Mouse (Mus musculus) liver, embryonic 12.5 days (tissue): ENCODE data around the gene Mcrs1. TPM values are rescaled to one million over a fixed set of nuclear protein-coding genes. Genes with fewer than 3 reads are reported as not detected.

Source experiments
- ATAC-seq: fragments of 200-750 bp; cut with Nextera tagmentation; 2 replicates; pipeline ENCODE4 v1.8.0; 2017; ENCODE audit warnings: moderate number of reproducible peaks, mild to moderate bottlenecking, moderate library complexity
- H3K27ac ChIP-seq: fragments of 300-500 bp; sonication (generic); 2 replicates; pipeline ENCODE4 v1.5.1; 2016; ENCODE audit warnings: mild to moderate bottlenecking
- H3K27me3 ChIP-seq: fragments of 300-500 bp; sonication (generic); replicated peaks from 2 replicates; pipeline ENCODE4 v1.6.1; 2016; ENCODE audit warnings: mild to moderate bottlenecking, moderate library complexity
- H3K36me3 ChIP-seq: fragments of 300-500 bp; sonication (generic); 2 replicates; pipeline ENCODE4 v1.6.1; 2016; ENCODE audit warnings: mild to moderate bottlenecking, moderate library complexity
- H3K4me1 ChIP-seq: fragments of 300-500 bp; sonication (generic); 2 replicates; pipeline ENCODE4 v1.6.1; 2016
- H3K4me2 ChIP-seq: fragments of 300-500 bp; sonication (generic); 2 replicates; pipeline ENCODE4 v1.6.1; 2016; ENCODE audit warnings: mild to moderate bottlenecking, moderate library complexity
- H3K4me3 ChIP-seq: fragments of 300-500 bp; sonication (generic); 2 replicates; pipeline ENCODE4 v1.5.1; 2016; ENCODE audit warnings: mild to moderate bottlenecking, moderate library complexity
- H3K9ac ChIP-seq: fragments of 300-500 bp; sonication (generic); 2 replicates; pipeline ENCODE4 v1.6.1; 2016; ENCODE audit warnings: mild to moderate bottlenecking, moderate library complexity
- H3K9me3 ChIP-seq: fragments of 300-500 bp; sonication (generic); replicated peaks from 2 replicates; pipeline ENCODE4 v1.6.1; 2016; ENCODE audit warnings: mild to moderate bottlenecking, moderate library complexity
- WGBS: fragments of 180-500 bp; shearing (Covaris S2); methylation state at CpG from one replicate; pipeline ENCODE4 v1.1.7; 2016; ENCODE audit not compliant: insufficient replicate concordance; 5-methylcytosine and 5-hydroxymethylcytosine counted together
- polyA plus RNA-seq: library from polyadenylated mRNA; unstranded; fragments of >200 nt; fragmentation: Nextera tagmentation; extraction: Ambion mirVana; gene quantifications from 2 replicates; pipeline ENCODE4 v1.2.1, GENCODE M21; 2016

Gene Mcrs1
- polyA plus RNA-seq, 1 experiment from 2014 or later, result 77.0 TPM

- no peaks in the 10 kb centered on the region for H3K9me3 ChIP-seq
- peaks cover 21% of the 10 kb centered on the region for H3K4me1 ChIP-seq
- peak within 1 kb of the TSS; percentile 52 for H3K4me3 ChIP-seq
- peak within 1 kb of the TSS; percentile 73 for H3K4me2 ChIP-seq
- peaks cover 100% of the 10 kb centered on the region for H3K27me3 ChIP-seq
- ATAC-seq, result 0 out of 2 replicates have a peak, but pooled peaks have one; percentile 40
- H3K9ac ChIP-seq, result no peak within 1 kb of the TSS
- WGBS, result 2% methylated on average over 48 of the region's 66 CpGs
- no peak within 1 kb of the TSS for H3K27ac ChIP-seq
- no peaks in the 10 kb centered on the region for H3K36me3 ChIP-seq
These were observed 27.4 kb downstream of the Mcrs1 start, which contains the start of gene Kcnh3 for GRCm38 (mm10) chr15:99224208-99224911. Kcnh3 (plus strand) TSS chr15:99224861.

GRCm38 (mm10) chr15:99223585-99224207 is 28.1 kb downstream of the Mcrs1 start:
- Histone ChIP-seq H3K9me3 (no peaks in the 10 kb centered on the region), H3K4me3 (peak overlapping the region; percentile 52), H3K27ac (no peak overlapping the region), H3K4me1 (peaks cover 21% of the 10 kb centered on the region), H3K27me3 (peaks cover 96% of the 10 kb centered on the region), H3K9ac (no peak overlapping the region), H3K36me3 (no peaks in the 10 kb centered on the region), H3K4me2 (peak overlapping the region; percentile 73)
- ATAC-seq, result no peak
- WGBS, result 3% methylated on average over 46 of the region's 46 CpGs

GRCm38 (mm10) chr15:99222794-99223584 is 28.8 kb downstream of the Mcrs1 start:
- peak overlapping the region; percentile 52 for H3K4me3 ChIP-seq
- H3K27me3 ChIP-seq, result peaks cover 94% of the 10 kb centered on the region
- no peaks in the 10 kb centered on the region for H3K9me3 ChIP-seq
- no peak overlapping the region for H3K9ac ChIP-seq
- H3K4me2 ChIP-seq, result peak overlapping the region; percentile 73
- WGBS, result 8% methylated on average over 18 of the region's 18 CpGs
- H3K4me1 ChIP-seq, result peaks cover 27% of the 10 kb centered on the region
- H3K36me3 ChIP-seq, result no peaks in the 10 kb centered on the region
- ATAC-seq, result no peak
- H3K27ac ChIP-seq, result no peak overlapping the region

GRCm38 (mm10) chr15:99221315-99221952 is 30.3 kb downstream of the Mcrs1 start:
- WGBS, result 19% methylated on average over 8 of the region's 8 CpGs
- H3K36me3 ChIP-seq, result no peaks in the 10 kb centered on the region
- no peak overlapping the region for H3K4me3 ChIP-seq
- no peak overlapping the region for H3K9ac ChIP-seq
- peaks cover 36% of the 10 kb centered on the region for H3K4me1 ChIP-seq
- no peaks in the 10 kb centered on the region for H3K9me3 ChIP-seq
- H3K4me2 ChIP-seq, result no peak overlapping the region
- peaks cover 78% of the 10 kb centered on the region for H3K27me3 ChIP-seq
- no peak overlapping the region for H3K27ac ChIP-seq
- ATAC-seq, result no peak

- Histone ChIP-seq H3K27me3 (peaks cover 40% of the 10 kb centered on the region), H3K36me3 (peaks cover 15% of the 10 kb centered on the region), H3K27ac (no peak overlapping the region), H3K9me3 (peaks cover 5% of the 10 kb centered on the region; the same call in 1 of the 2 replicates), H3K4me1 (peaks cover 24% of the 10 kb centered on the region), H3K9ac (no peak overlapping the region), H3K4me2 (no peak overlapping the region), H3K4me3 (no peak overlapping the region)
- ATAC-seq, result peak; percentile 74
- WGBS, result 70% methylated on average over 4 of the region's 4 CpGs
These were observed 34.1 kb downstream of the Mcrs1 start for GRCm38 (mm10) chr15:99217630-99218029.

- Histone ChIP-seq H3K36me3 (peaks cover 31% of the 10 kb centered on the region), H3K4me3 (no peak overlapping the region), H3K4me1 (peaks cover 20% of the 10 kb centered on the region), H3K9ac (no peak overlapping the region), H3K9me3 (peaks cover 5% of the 10 kb centered on the region; the same call in 1 of the 2 replicates), H3K4me2 (no peak overlapping the region), H3K27ac (peak overlapping the region; percentile 50), H3K27me3 (peaks cover 23% of the 10 kb centered on the region)
- WGBS, result 69% methylated on average over 11 of the region's 11 CpGs
- 0 out of 2 replicates have a peak, but pooled peaks have one; percentile 16 for ATAC-seq
These were observed 35.9 kb downstream of the Mcrs1 start for GRCm38 (mm10) chr15:99215741-99216463.

GRCm38 (mm10) chr15:99214941-99215340 is 36.8 kb downstream of the Mcrs1 start:
- Histone ChIP-seq H3K27ac (no peak overlapping the region), H3K4me2 (no peak overlapping the region), H3K27me3 (peaks cover 13% of the 10 kb centered on the region), H3K36me3 (peaks cover 39% of the 10 kb centered on the region), H3K9ac (no peak overlapping the region), H3K9me3 (peaks cover 5% of the 10 kb centered on the region; the same call in 1 of the 2 replicates), H3K4me1 (peaks cover 20% of the 10 kb centered on the region), H3K4me3 (no peak overlapping the region)
- no peak for ATAC-seq
- WGBS, result 83% methylated on average over 2 of the region's 2 CpGs

GRCm38 (mm10) chr15:99213183-99213582 is 38.6 kb downstream of the Mcrs1 start:
- Histone ChIP-seq H3K27me3 (no peaks in the 10 kb centered on the region), H3K9ac (no peak overlapping the region), H3K27ac (no peak overlapping the region), H3K9me3 (peaks cover 5% of the 10 kb centered on the region; the same call in 1 of the 2 replicates), H3K4me2 (no peak overlapping the region), H3K4me1 (peaks cover 16% of the 10 kb centered on the region), H3K4me3 (no peak overlapping the region), H3K36me3 (peaks cover 55% of the 10 kb centered on the region)
- WGBS, result 83% methylated on average over 10 of the region's 10 CpGs
- no peak for ATAC-seq

GRCm38 (mm10) chr15:99205959-99206358 is 45.8 kb downstream of the Mcrs1 start:
- no peak overlapping the region for H3K4me3 ChIP-seq
- 76% methylated on average over 8 of the region's 8 CpGs for WGBS
- H3K36me3 ChIP-seq, result peaks cover 49% of the 10 kb centered on the region
- no peaks in the 10 kb centered on the region for H3K27me3 ChIP-seq
- H3K4me2 ChIP-seq, result no peak overlapping the region
- H3K27ac ChIP-seq, result no peak overlapping the region
- no peaks in the 10 kb centered on the region for H3K4me1 ChIP-seq
- no peaks in the 10 kb centered on the region for H3K9me3 ChIP-seq
- no peak overlapping the region for H3K9ac ChIP-seq
- no peak for ATAC-seq

- H3K4me3 ChIP-seq, result no peak overlapping the region
- no peaks in the 10 kb centered on the region for H3K27me3 ChIP-seq
- H3K4me2 ChIP-seq, result no peak overlapping the region
- H3K9me3 ChIP-seq, result no peaks in the 10 kb centered on the region
- peaks cover 30% of the 10 kb centered on the region for H3K36me3 ChIP-seq
- H3K4me1 ChIP-seq, result no peaks in the 10 kb centered on the region
- no peak for ATAC-seq
- H3K27ac ChIP-seq, result no peak overlapping the region
- no peak overlapping the region for H3K9ac ChIP-seq
These were observed 53.0 kb downstream of the Mcrs1 start for GRCm38 (mm10) chr15:99198761-99199160.

- no peak overlapping the region for H3K4me3 ChIP-seq
- no peaks in the 10 kb centered on the region for H3K27me3 ChIP-seq
- no peak for ATAC-seq
- H3K36me3 ChIP-seq, result peaks cover 40% of the 10 kb centered on the region
- 83% methylated on average over 6 of the region's 6 CpGs for WGBS
- no peaks in the 10 kb centered on the region for H3K9me3 ChIP-seq
- no peak overlapping the region for H3K9ac ChIP-seq
- H3K4me2 ChIP-seq, result no peak overlapping the region
- no peaks in the 10 kb centered on the region for H3K4me1 ChIP-seq
- no peak overlapping the region for H3K27ac ChIP-seq
These were observed 56.7 kb downstream of the Mcrs1 start for GRCm38 (mm10) chr15:99195043-99195442.
